ENCODE assay signal across 12 mouse cellular contexts in genomic region chr1:186567136-186567826, GRCm38 (mm10).
DNase-seq lines count a peak whose midpoint lies in the region; ATAC-seq lines count a peak whose summit lies in the region.
"Had no signal": no experiment of that assay in that cellular context is flagged by ENCODE, and none has a peak within 500 bp of the region (broad histone marks: within the 10 kb centered on the region; RNA-seq: fewer than 3 reads in every experiment).

No protein-coding gene starts in this region.

- no peaks in the 10 kb centered on the region; the same call in 1 of the 2 replicates for H3K4me1 ChIP-seq in midbrain, embryonic 11.5 days (ENCODE audit: control insufficient read depth, insufficient read depth, low read length)
- H3K4me1 ChIP-seq in midbrain, embryonic 10.5 days, result peaks cover 15% of the 10 kb centered on the region
- H3K4me1 ChIP-seq in intestine, embryonic 15.5 days (replicated peaks), result no peaks in the 10 kb centered on the region
- H3K4me1 ChIP-seq in stomach, embryonic 16.5 days (ENCODE audit: control insufficient read depth, insufficient read depth, low read length), result no peaks in the 10 kb centered on the region

- no peaks in the 10 kb centered on the region for H3K27me3 ChIP-seq in midbrain, embryonic 11.5 days (ENCODE audit: control insufficient read depth, insufficient read depth, low read length)
- no peaks in the 10 kb centered on the region for H3K27me3 ChIP-seq in midbrain, embryonic 10.5 days (ENCODE audit: low read depth, poor library complexity, severe bottlenecking)
- no peaks in the 10 kb centered on the region for H3K27me3 ChIP-seq in intestine, embryonic 15.5 days (replicated peaks)
- H3K27me3 ChIP-seq in stomach, embryonic 16.5 days (ENCODE audit: control insufficient read depth, insufficient read depth, low read length), result no peaks in the 10 kb centered on the region

- no peak overlapping the region for H3K9ac ChIP-seq in midbrain, embryonic 11.5 days (ENCODE audit: low read length)
- H3K9ac ChIP-seq in intestine, embryonic 15.5 days, result no peak overlapping the region
- H3K9ac ChIP-seq in stomach, embryonic 16.5 days (ENCODE audit: low read length), result no peak overlapping the region

- DNase-seq in heart, adult 8-10 months (ENCODE audit: low spot score), result peak; percentile 36
- DNase-seq in heart, adult 9 months (ENCODE audit: low spot score in 2 of 2), result no peak
- peak; percentile 86 for DNase-seq in midbrain, embryonic 11.5 days (ENCODE audit: low spot score, missing footprints)
- DNase-seq in midbrain, embryonic 10.5 days (ENCODE audit: low spot score), result no peak
- DNase-seq in layer of hippocampus, adult 8-10 months (ENCODE audit: low spot score in 2 of 2), result no peak
- DNase-seq: cerebellum, postnatal 14 days; kidney, adult 11 months; thymus, postnatal 25 days had no signal

- H3K9me3 ChIP-seq in midbrain, embryonic 11.5 days (ENCODE audit: control insufficient read depth, low read length), result no peaks in the 10 kb centered on the region
- no peaks in the 10 kb centered on the region for H3K9me3 ChIP-seq in midbrain, embryonic 10.5 days (replicated peaks)
- H3K9me3 ChIP-seq in intestine, embryonic 15.5 days, result no peaks in the 10 kb centered on the region
- no peaks in the 10 kb centered on the region for H3K9me3 ChIP-seq in stomach, embryonic 16.5 days (replicated peaks; ENCODE audit: control insufficient read depth, low read length)

- 17% methylated on average over 15 of the region's 15 CpGs for WGBS in midbrain, embryonic 11.5 days
- 17% methylated on average over 15 of the region's 15 CpGs for WGBS in midbrain, embryonic 10.5 days
- WGBS in intestine, embryonic 15.5 days, result 22% methylated on average over 15 of the region's 15 CpGs
- WGBS in stomach, embryonic 16.5 days, result 18% methylated on average over 15 of the region's 15 CpGs

- H3K36me3 ChIP-seq in midbrain, embryonic 11.5 days (ENCODE audit: control insufficient read depth, insufficient read depth, low read length), result no peaks in the 10 kb centered on the region
- no peaks in the 10 kb centered on the region for H3K36me3 ChIP-seq in midbrain, embryonic 10.5 days
- no peaks in the 10 kb centered on the region for H3K36me3 ChIP-seq in intestine, embryonic 15.5 days
- no peaks in the 10 kb centered on the region for H3K36me3 ChIP-seq in stomach, embryonic 16.5 days (ENCODE audit: control insufficient read depth, insufficient read depth, low read length)

- no peak overlapping the region for H3K27ac ChIP-seq in midbrain, embryonic 11.5 days (ENCODE audit: low read depth, low read length)
- no peak overlapping the region for H3K27ac ChIP-seq in midbrain, embryonic 10.5 days (replicated peaks)
- no peak overlapping the region for H3K27ac ChIP-seq in intestine, embryonic 15.5 days
- H3K27ac ChIP-seq in stomach, embryonic 16.5 days (ENCODE audit: low read length), result no peak overlapping the region

- no peak overlapping the region for H3K4me3 ChIP-seq in midbrain, embryonic 11.5 days (ENCODE audit: low read depth, low read length)
- H3K4me3 ChIP-seq in midbrain, embryonic 10.5 days, result no peak overlapping the region
- no peak overlapping the region for H3K4me3 ChIP-seq in intestine, embryonic 15.5 days (replicated peaks)
- no peak overlapping the region; the same call in 1 of the 2 replicates for H3K4me3 ChIP-seq in stomach, embryonic 16.5 days (replicated peaks; ENCODE audit: low read length)

- ATAC-seq in midbrain, embryonic 11.5 days (ENCODE audit: low FRiP score), result no peak
- ATAC-seq in intestine, embryonic 15.5 days, result no peak
- ATAC-seq in stomach, embryonic 16.5 days (ENCODE audit: insufficient read depth, low FRiP score), result no peak
- no peak for ATAC-seq in megakaryocyte-erythroid progenitor cell, adult 5-6 weeks (replicated peaks; ENCODE audit: low FRiP score, low TSS enrichment, poor library complexity, severe bottlenecking)
- ATAC-seq: CD4-positive, CD25-positive, alpha-beta regulatory T cell, adult 4 months had no signal

- H3K4me2 ChIP-seq in midbrain, embryonic 11.5 days, result no peak overlapping the region
- H3K4me2 ChIP-seq in intestine, embryonic 15.5 days (replicated peaks), result peak overlapping the region; percentile 31; the same call in 1 of the 2 replicates
- peak overlapping the region; percentile 37 for H3K4me2 ChIP-seq in stomach, embryonic 16.5 days (ENCODE audit: low read depth, low read length)

Comparison
In these comparisons a context has a peak if more than half of its experiments do, and no peak if none do; other contexts are left out.
1. DNase-seq: peak in heart, adult 8-10 months (single experiment) and midbrain, embryonic 11.5 days (single experiment); none in heart, adult 9 months (0 of 2), midbrain, embryonic 10.5 days (single experiment) and layer of hippocampus, adult 8-10 months (0 of 2).